Mouse (Mus musculus): Measurements from ENCODE around the gene Bbs2. TPM values are rescaled to one million over a fixed set of nuclear protein-coding genes. Genes with fewer than 3 reads are reported as not detected.

Bbs2 gene
- total RNA-seq, 2 experiments from 2014 or later = 4.1 to 7.0 TPM

Other genes starting within 250 kb of the Bbs2 start
- gene Amfr, start 86.1 kb downstream of the Bbs2 start, total RNA-seq (2015) = 31.0 and 31.5 TPM in 2 replicates
- 62.6 and 132 TPM in 2 replicates for gene Amfr, start 86.1 kb downstream of the Bbs2 start, total RNA-seq (2017)
- gene Nudt21, start 61.9 kb downstream of the Bbs2 start, total RNA-seq (2015) = 112 and 114 TPM in 2 replicates
- gene Nudt21, start 61.9 kb downstream of the Bbs2 start, total RNA-seq (2017) = 119 and 122 TPM in 2 replicates
- gene Ogfod1, start 61.7 kb downstream of the Bbs2 start, total RNA-seq (2015) = 21.7 and 26.8 TPM in 2 replicates
- 18.1 and 19.6 TPM in 2 replicates for gene Ogfod1, start 61.7 kb downstream of the Bbs2 start, total RNA-seq (2017)
- not detected in 2 replicates for gene Mt4, start 38.3 kb upstream of the Bbs2 start, total RNA-seq (2015)
- gene Mt4, start 38.3 kb upstream of the Bbs2 start, total RNA-seq (2017) = not detected in 2 replicates
- gene Mt3, start 53.7 kb upstream of the Bbs2 start, total RNA-seq (2015) = not detected in 2 replicates
- not detected in 2 replicates for gene Mt3, start 53.7 kb upstream of the Bbs2 start, total RNA-seq (2017)
- gene Mt2, start 73.7 kb upstream of the Bbs2 start, total RNA-seq (2015) = 24.5 and 53.6 TPM in 2 replicates
- gene Mt2, start 73.7 kb upstream of the Bbs2 start, total RNA-seq (2017) = 35.6 and 47.5 TPM in 2 replicates
- gene Mt1, start 80.2 kb upstream of the Bbs2 start, total RNA-seq (2015) = 232 and 285 TPM in 2 replicates
- 321 and 389 TPM in 2 replicates for gene Mt1, start 80.2 kb upstream of the Bbs2 start, total RNA-seq (2017)
- 26.7 and 32.4 TPM in 2 replicates for gene Nup93, start 115.6 kb upstream of the Bbs2 start, total RNA-seq (2015)
- gene Nup93, start 115.6 kb upstream of the Bbs2 start, total RNA-seq (2017) = 36.3 and 46.1 TPM in 2 replicates
- gene Slc12a3, start 230.3 kb upstream of the Bbs2 start, total RNA-seq (2015) = 0.12 and 0.17 TPM in 2 replicates
- gene Slc12a3, start 230.3 kb upstream of the Bbs2 start, total RNA-seq (2017) = not detected in 2 replicates

Data from megakaryocyte progenitor cell, adult 5-6 weeks (primary cell).